8 mouse cellular contexts compared by ENCODE assay signal in the genomic region with DNA sequence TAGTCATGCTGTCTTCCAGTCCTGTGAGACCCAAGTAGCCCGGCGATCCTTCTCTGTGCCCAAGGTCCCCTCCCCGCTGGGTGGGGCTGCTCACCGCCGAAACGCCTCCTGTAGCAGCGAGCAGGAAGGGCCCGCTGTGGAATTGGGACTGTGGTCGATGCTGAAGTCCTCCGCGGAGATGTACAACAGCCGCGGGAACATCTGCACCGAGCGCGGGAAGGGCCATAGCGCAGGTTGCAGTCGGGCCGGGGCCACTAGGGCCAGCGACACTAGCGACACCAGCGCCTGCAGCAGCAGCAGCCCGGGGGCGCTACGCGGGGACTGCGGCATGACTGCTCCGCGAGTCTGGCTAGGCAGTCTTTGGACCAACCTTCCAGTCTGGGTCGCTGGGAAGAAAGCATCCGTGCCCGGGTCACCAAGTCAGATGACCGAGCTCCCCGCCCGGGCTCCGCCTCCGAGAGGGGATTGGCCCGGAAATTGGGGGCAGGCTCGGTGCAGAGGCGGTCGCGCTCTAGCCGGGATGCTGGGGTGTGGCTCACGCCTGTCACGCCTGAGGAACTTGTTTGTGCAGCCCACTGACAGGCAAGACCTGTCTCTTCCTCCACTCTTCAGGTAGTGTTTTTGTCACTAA. TPM values are rescaled to one million over a fixed set of nuclear protein-coding genes. Genes with fewer than 3 reads are reported as not detected.
DNase-seq lines count a peak whose midpoint lies in the region; ATAC-seq lines count a peak whose summit lies in the region.

TSS of gene Hexb (minus strand) at position 426 of the 631 bp plus-strand sequence.

- peaks cover 15% of the 10 kb centered on the region for H3K4me1 ChIP-seq in intestine, embryonic 16.5 days (ENCODE audit: control insufficient read depth, insufficient read depth, low read length)
- H3K4me1 ChIP-seq in midbrain, embryonic 11.5 days (ENCODE audit: control insufficient read depth, insufficient read depth, low read length) = no peaks in the 10 kb centered on the region

- peak within 1 kb of the TSS; percentile 91 for H3K27ac ChIP-seq in intestine, embryonic 16.5 days (ENCODE audit: low read length)
- H3K27ac ChIP-seq in midbrain, embryonic 11.5 days (ENCODE audit: low read depth, low read length) = 0 out of 2 replicates have a peak within 1 kb of the TSS, but pooled peaks have one; percentile 3

- H3K9me3 ChIP-seq in intestine, embryonic 16.5 days (ENCODE audit: control insufficient read depth, low read length) = no peaks in the 10 kb centered on the region
- no peaks in the 10 kb centered on the region for H3K9me3 ChIP-seq in midbrain, embryonic 11.5 days (ENCODE audit: control insufficient read depth, low read length)

- WGBS in intestine, embryonic 16.5 days = under 1% methylated on average over 45 of the region's 45 CpGs
- WGBS in midbrain, embryonic 11.5 days = under 1% methylated on average over 45 of the region's 45 CpGs

- no peaks in the 10 kb centered on the region for H3K36me3 ChIP-seq in intestine, embryonic 16.5 days (ENCODE audit: control insufficient read depth, insufficient read depth, low read length)
- H3K36me3 ChIP-seq in midbrain, embryonic 11.5 days (ENCODE audit: control insufficient read depth, insufficient read depth, low read length) = no peaks in the 10 kb centered on the region

- H3K4me3 ChIP-seq in intestine, embryonic 16.5 days (ENCODE audit: low read length) = peak within 1 kb of the TSS; percentile 78
- peak within 1 kb of the TSS; percentile 60 for H3K4me3 ChIP-seq in midbrain, embryonic 11.5 days (ENCODE audit: low read depth, low read length)

- ATAC-seq in intestine, embryonic 16.5 days = peak; percentile 97
- ATAC-seq in midbrain, embryonic 11.5 days (ENCODE audit: low FRiP score) = peak; percentile 96

- H3K27me3 ChIP-seq in intestine, embryonic 16.5 days (replicated peaks; ENCODE audit: control insufficient read depth, insufficient read depth, low read length) = no peaks in the 10 kb centered on the region
- H3K27me3 ChIP-seq in midbrain, embryonic 11.5 days (ENCODE audit: control insufficient read depth, insufficient read depth, low read length) = no peaks in the 10 kb centered on the region; the same call in 1 of the 2 replicates

- intact Hi-C loops in left cerebral cortex, postnatal 4 days (cut with DNase I) = no loop called here

- peak; percentile 95 for DNase-seq in adrenal gland, postnatal 10 days
- peak; percentile 91 for DNase-seq in embryo, embryonic 9.5 days (ENCODE audit: extremely low spot score)
- DNase-seq in gastrocnemius, postnatal 4 days (ENCODE audit: low spot score in 2 of 2) = peak; percentile 86 to 93
- DNase-seq in left cerebral cortex, postnatal 4 days = peak; percentile 87
- peak; percentile 97 for DNase-seq in midbrain, embryonic 11.5 days (ENCODE audit: low spot score, missing footprints)
- peak; percentile 70 for DNase-seq in right cerebral cortex, postnatal 4 days
- DNase-seq in yolk sac, embryonic 10.5 days (ENCODE audit: low spot score) = peak; percentile 95

- peak within 1 kb of the TSS; percentile 85 for H3K9ac ChIP-seq in intestine, embryonic 16.5 days (ENCODE audit: low read depth, low read length)
- peak within 1 kb of the TSS; percentile 77 for H3K9ac ChIP-seq in midbrain, embryonic 11.5 days (ENCODE audit: low read length)

- H3K4me2 ChIP-seq in intestine, embryonic 16.5 days (ENCODE audit: low read depth, low read length) = peak within 1 kb of the TSS; percentile 73
- H3K4me2 ChIP-seq in midbrain, embryonic 11.5 days = peak within 1 kb of the TSS; percentile 93

RNA-seq across cellular contexts. Expression of gene Hexb, which starts in this region (rescaled TPM):
- total RNA-seq in adrenal gland, postnatal 10 days (2021) = 10 to 100 TPM; 26.7 to 29.8 TPM
- total RNA-seq in gastrocnemius, postnatal 4 days (2021) = 10 to 100 TPM; 26.7 to 27.8 TPM
- polyA plus RNA-seq in intestine, embryonic 16.5 days (2015; fragmentation: Nextera tagmentation; extraction: Ambion mirVana) = 142 and 184 TPM in 2 replicates
- 10 to 100 TPM; 38.9 to 42.2 TPM for total RNA-seq in left cerebral cortex, postnatal 4 days (2021)
- 25.8 and 26.1 TPM in 2 replicates for polyA plus RNA-seq in midbrain, embryonic 11.5 days (2014; fragmentation: Nextera tagmentation; extraction: Ambion mirVana)

Comparison
In these comparisons a context has a peak if more than half of its experiments do, and no peak if none do; other contexts are left out.
1. Peak in every context shown above with its lines: DNase-seq, ATAC-seq, H3K4me3 ChIP-seq and H3K27ac ChIP-seq.